Mouse (Mus musculus) MEL (cell line): ENCODE data around the gene Sde2. TPM values are rescaled to one million over a fixed set of nuclear protein-coding genes. Genes with fewer than 3 reads are reported as not detected.
A peak's percentile ranks its signal among the peaks of the same experiment; 100 is the strongest.

Experiments used
- DNase-seq: peaks from one replicate; pipeline ENCODE4 v3.0.0; 2011; ENCODE audit warnings: low read depth, low spot score
- H3K27ac ChIP-seq: 2 replicates; pipeline ENCODE4 v1.5.1; 2012; ENCODE audit warnings: low read depth, mild to moderate bottlenecking, control low read depth, low read length, moderate library complexity; ENCODE audit not compliant: control insufficient read depth
- H3K27me3 ChIP-seq, 2 experiments: fragments of 150-350 bp in 1 of 2; sonication (generic) in 1 of 2; 2 replicates each; pipeline ENCODE4 v1.6.1; 2012; ENCODE audit warnings: low read length in 2 of 2, mild to moderate bottlenecking in 2 of 2, improper control_type of control experiment in 1 of 2, moderate library complexity in 1 of 2; ENCODE audit not compliant: insufficient read depth in 2 of 2, control insufficient read depth in 1 of 2
- H3K36me3 ChIP-seq, 2 experiments: 2 replicates each; pipeline ENCODE4 v1.6.1; 2012 to 2014; ENCODE audit warnings: low read length in 2 of 2, improper control_type of control experiment in 1 of 2, inconsistent platforms in 1 of 2, mild to moderate bottlenecking in 1 of 2; ENCODE audit not compliant: insufficient read depth in 2 of 2, control insufficient read depth in 1 of 2
- H3K4me1 ChIP-seq, 2 experiments: fragments of 150-350 bp in 1 of 2; sonication (generic) in 1 of 2; 2 replicates each; pipeline ENCODE4 v1.6.1; 2012; ENCODE audit warnings: low read length in 2 of 2, improper control_type of control experiment in 1 of 2, mild to moderate bottlenecking in 1 of 2; ENCODE audit not compliant: insufficient read depth in 2 of 2, control insufficient read depth in 1 of 2
- H3K4me3 ChIP-seq, 2 experiments: fragments of 150-350 bp in 1 of 2; sonication (generic) in 1 of 2; 2 replicates each; pipeline ENCODE4 v1.5.1; 2012; ENCODE audit warnings: low read depth in 2 of 2, low read length in 2 of 2, mild to moderate bottlenecking in 2 of 2, moderate library complexity in 2 of 2, control low read depth in 1 of 2, improper control_type of control experiment in 1 of 2; ENCODE audit not compliant: control insufficient read depth in 1 of 2, insufficient read depth in 1 of 2
- H3K79me2 ChIP-seq: 2 replicates; pipeline ENCODE4 v1.6.1; 2012; ENCODE audit warnings: mild to moderate bottlenecking, low read length, moderate library complexity; ENCODE audit not compliant: control insufficient read depth, poor library complexity, insufficient read depth
- H3K9ac ChIP-seq: 2 replicates; pipeline ENCODE4 v1.6.1; 2012; ENCODE audit warnings: low read depth, mild to moderate bottlenecking, control low read depth, low read length, moderate library complexity; ENCODE audit not compliant: control insufficient read depth, poor library complexity, severe bottlenecking
- H3K9me3 ChIP-seq: fragments of 150-350 bp; sonication (generic); replicated peaks from 2 replicates; pipeline ENCODE4 v1.6.1; 2012; ENCODE audit warnings: mild to moderate bottlenecking, low read length, improper control_type of control experiment, moderate library complexity; ENCODE audit not compliant: insufficient read depth
- CHD2 ChIP-seq: IDR thresholded peaks from 2 replicates; pipeline ENCODE4 v1.6.1; 2011; ENCODE audit warnings: low read length, improper control_type of control experiment
- ELF1 ChIP-seq: IDR thresholded peaks from 2 replicates; pipeline ENCODE4 v1.6.1; 2014; ENCODE audit warnings: low read depth, mild to moderate bottlenecking, inconsistent platforms, low read length, improper control_type of control experiment, moderate library complexity
- EP300 ChIP-seq, 2 experiments: IDR thresholded peaks; 2 replicates each; pipeline ENCODE4 v1.6.1; 2011; ENCODE audit warnings: improper control_type of control experiment in 2 of 2, low read length in 2 of 2, low read depth in 1 of 2, mild to moderate bottlenecking in 1 of 2
- ETS1 ChIP-seq: IDR thresholded peaks from 2 replicates; pipeline ENCODE4 v1.6.1; 2012; ENCODE audit warnings: low read depth, mild to moderate bottlenecking, inconsistent platforms, low read length, improper control_type of control experiment, moderate library complexity
- GABPA ChIP-seq: IDR thresholded peaks from 2 replicates; pipeline ENCODE4 v1.6.1; 2012; ENCODE audit warnings: low read depth, mild to moderate bottlenecking, inconsistent platforms, low read length, improper control_type of control experiment, moderate library complexity
- GATA1 ChIP-seq: IDR thresholded peaks from 2 replicates; pipeline ENCODE4 v1.6.1; 2011; ENCODE audit warnings: low read depth, low read length, improper control_type of control experiment
- HCFC1 ChIP-seq: IDR thresholded peaks from 2 replicates; pipeline ENCODE4 v1.6.1; 2012; ENCODE audit warnings: low read depth, mild to moderate bottlenecking, inconsistent platforms, low read length, improper control_type of control experiment, moderate library complexity
- JUND ChIP-seq: IDR thresholded peaks from 2 replicates; pipeline ENCODE4 v1.6.1; 2011; ENCODE audit warnings: low read depth, mild to moderate bottlenecking, improper control_type of control experiment, low read length
- MAX ChIP-seq: IDR thresholded peaks from 2 replicates; pipeline ENCODE4 v1.6.1; 2011; ENCODE audit warnings: low read length, improper control_type of control experiment
- MAZ ChIP-seq: IDR thresholded peaks from 2 replicates; pipeline ENCODE4 v1.6.1; 2012; ENCODE audit warnings: low read depth, mild to moderate bottlenecking, inconsistent platforms, low read length, improper control_type of control experiment
- MYB ChIP-seq: IDR thresholded peaks from 2 replicates; pipeline ENCODE4 v1.6.1; 2011; ENCODE audit warnings: mild to moderate bottlenecking, low read depth, low read length, improper control_type of control experiment
- MYC ChIP-seq: IDR thresholded peaks from 2 replicates; pipeline ENCODE4 v1.6.1; 2011; ENCODE audit warnings: low read depth, mild to moderate bottlenecking, low read length, improper control_type of control experiment, moderate library complexity
- NRF1 ChIP-seq: IDR thresholded peaks from 2 replicates; pipeline ENCODE4 v1.6.1; 2014; ENCODE audit warnings: low read depth, mild to moderate bottlenecking, inconsistent platforms, low read length, improper control_type of control experiment, moderate library complexity; ENCODE audit not compliant: poor library complexity, insufficient read depth, severe bottlenecking
- POLR2A ChIP-seq, 2 experiments: IDR thresholded peaks; 2 replicates each; pipeline ENCODE4 v1.6.1; 2011 to 2012; ENCODE audit warnings: low read length in 2 of 2, mild to moderate bottlenecking in 2 of 2, control low read depth in 1 of 2, improper control_type of control experiment in 1 of 2, low read depth in 1 of 2, moderate library complexity in 1 of 2; ENCODE audit not compliant: control insufficient read depth in 1 of 2, insufficient read depth in 1 of 2, poor library complexity in 1 of 2
- RCOR1 ChIP-seq: IDR thresholded peaks from 2 replicates; pipeline ENCODE4 v1.6.1; 2012; ENCODE audit warnings: low read depth, mild to moderate bottlenecking, inconsistent platforms, low read length, improper control_type of control experiment
- SIN3A ChIP-seq: IDR thresholded peaks from 2 replicates; pipeline ENCODE4 v1.6.1; 2012; ENCODE audit warnings: low read length, improper control_type of control experiment, inconsistent platforms
- SMC3 ChIP-seq: IDR thresholded peaks from 2 replicates; pipeline ENCODE4 v1.6.1; 2011; ENCODE audit warnings: low read depth, low read length, improper control_type of control experiment
- TAL1 ChIP-seq: IDR thresholded peaks from 2 replicates; pipeline ENCODE4 v1.6.1; 2012; ENCODE audit warnings: mild to moderate bottlenecking, inconsistent platforms, low read length, moderate library complexity, mixed read lengths
- TBP ChIP-seq: IDR thresholded peaks from 2 replicates; pipeline ENCODE4 v1.8.0; 2011; ENCODE audit warnings: low read depth, low read length, improper control_type of control experiment
- TCF12 ChIP-seq: IDR thresholded peaks from 2 replicates; pipeline ENCODE4 v1.6.1; 2014; ENCODE audit warnings: low read depth, mild to moderate bottlenecking, inconsistent platforms, low read length, improper control_type of control experiment, moderate library complexity
- UBTF ChIP-seq: IDR thresholded peaks from 2 replicates; pipeline ENCODE4 v1.6.1; 2012; ENCODE audit warnings: low read depth, mild to moderate bottlenecking, inconsistent platforms, low read length, improper control_type of control experiment, moderate library complexity, borderline replicate concordance; ENCODE audit not compliant: insufficient read depth
- USF2 ChIP-seq, 2 experiments: IDR thresholded peaks; 2 replicates each; pipeline ENCODE4 v1.6.1; 2011 to 2012; ENCODE audit warnings: improper control_type of control experiment in 2 of 2, low read length in 2 of 2, borderline replicate concordance in 1 of 2, inconsistent platforms in 1 of 2, low read depth in 1 of 2, mild to moderate bottlenecking in 1 of 2; ENCODE audit not compliant: insufficient read depth in 1 of 2
- polyA plus RNA-seq, 2 experiments: library from polyadenylated mRNA; stranded (reverse) in 1 of 2; unstranded in 1 of 2; fragments of >175 nt in 1 of 2; fragments of >200 nt in 1 of 2; gene quantifications; 2 replicates each; pipeline versions ENCODE4 v1.2.1 to v1.2.4; 2012; ENCODE audit warnings: low replicate concordance in 2 of 2, low read depth in 1 of 2; ENCODE audit not compliant: insufficient read length in 2 of 2, insufficient read depth in 1 of 2, missing spikeins in 1 of 2
- total RNA-seq: library from RNA; depleted of rRNA; stranded (reverse); fragments of 300-350 nt; gene quantifications from 2 replicates; pipeline ENCODE4 v1.2.3, GENCODE M21; 2012

Sde2 gene
- total and polyA plus RNA-seq, 3 experiments, result 35.5 to 48.0 TPM; not detected in 1

DNA sequence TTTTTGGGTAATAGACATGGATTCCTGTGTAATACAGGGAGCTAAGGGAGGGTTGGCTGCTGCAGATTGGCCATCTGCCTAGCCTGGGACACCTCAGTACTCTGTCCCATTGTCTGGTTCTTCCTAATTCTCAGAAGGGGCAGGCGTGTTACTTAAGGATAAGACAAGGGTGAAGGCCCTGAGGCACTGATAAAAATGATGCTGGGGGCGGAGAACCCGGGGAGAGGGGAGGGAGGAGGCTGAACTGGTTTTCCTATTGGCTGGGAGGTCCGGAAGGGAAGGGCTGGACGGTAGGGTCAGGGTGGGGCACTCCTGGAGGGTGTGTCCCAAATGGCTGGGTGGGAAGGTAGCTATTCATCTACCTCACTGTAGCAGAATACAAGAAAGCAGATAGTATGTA, 52.0 kb downstream of the Sde2 start:
- H3K79me2 ChIP-seq, result peaks cover 23% of the 10 kb centered on the region
- TF ChIP-seq EP300 (IDR thresholded peaks at IDR 0.05; ENCODE audit: low read depth in 1 of 2, low read length in 2 of 2), result peak; percentile 81 to 94
- peak; percentile 50; the same call in 1 of the 2 replicates for TF ChIP-seq RCOR1
- peak; percentile 93 for TF ChIP-seq GATA1
- TF ChIP-seq TBP, result peak; percentile 62; the same call in 1 of the 2 replicates
- TF ChIP-seq POLR2A (IDR thresholded peaks at IDR 0.05; ENCODE audit: control insufficient read depth in 1 of 2, insufficient read depth in 1 of 2, low read depth in 1 of 2, low read length in 2 of 2, poor library complexity in 1 of 2), result peak in 1 of 2 experiments; percentile 54; a peak in 1 of 4 replicates
- TF ChIP-seq TCF12, result peak; percentile 94
- peak; percentile 56 for TF ChIP-seq SIN3A
- peak; percentile 95 for TF ChIP-seq TAL1
- peak; percentile 53; the same call in 1 of the 2 replicates for TF ChIP-seq MYC
- TF ChIP-seq NRF1, result no peak
- no peak for TF ChIP-seq GABPA
- TF ChIP-seq USF2 (IDR thresholded peaks at IDR 0.05; ENCODE audit: borderline replicate concordance in 1 of 2, insufficient read depth in 1 of 2, low read depth in 1 of 2, low read length in 2 of 2), result no peak
- TF ChIP-seq MAZ, result peak; percentile 46; the same call in 1 of the 2 replicates
- no peak for TF ChIP-seq CHD2
- TF ChIP-seq ELF1, result peak; percentile 43; the same call in 1 of the 2 replicates
- TF ChIP-seq MAX, result no peak
- TF ChIP-seq UBTF, result no peak
- TF ChIP-seq SMC3, result no peak
- no peak for TF ChIP-seq JUND
- 0 out of 2 replicates have a peak, but pooled peaks have one; percentile 15 for TF ChIP-seq HCFC1
- peak; percentile 48 for TF ChIP-seq ETS1
- TF ChIP-seq MYB, result 0 out of 2 replicates have a peak, but pooled peaks have one; percentile 18
- peaks cover 2 to 32% of the 10 kb centered on the region in 2 experiments for H3K4me1 ChIP-seq
- no peaks in the 10 kb centered on the region for H3K9me3 ChIP-seq
- peaks cover 0 to 30% of the 10 kb centered on the region in 2 experiments; a peak in 2 of 4 replicates for H3K36me3 ChIP-seq
- H3K4me3 ChIP-seq, result no peak overlapping the region
- H3K27me3 ChIP-seq, result no peaks in the 10 kb centered on the region
- peak overlapping the region; percentile 95 for H3K27ac ChIP-seq
- DNase-seq, result peak; percentile 95
- no peak overlapping the region for H3K9ac ChIP-seq

DNA sequence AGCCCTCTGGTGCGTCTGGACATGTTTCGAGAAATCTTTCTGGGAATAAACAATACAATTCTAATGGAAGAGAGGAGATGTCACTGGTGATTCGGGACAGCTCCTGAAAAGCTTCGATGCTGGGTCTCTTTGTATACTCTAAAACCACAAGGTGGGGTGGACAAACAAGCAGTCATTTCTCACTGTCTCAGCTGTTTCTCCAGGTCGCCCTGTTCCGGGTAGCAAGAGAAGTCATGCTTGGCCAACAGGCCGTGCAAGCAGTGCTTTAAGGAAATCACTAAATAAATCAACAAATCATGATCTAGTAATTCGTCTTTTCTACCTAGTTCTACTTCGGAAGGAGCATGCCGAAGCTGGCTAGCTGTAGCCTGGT, 52.7 kb downstream of the Sde2 start:
- Histone ChIP-seq H3K27me3 (no peaks in the 10 kb centered on the region), H3K79me2 (peaks cover 23% of the 10 kb centered on the region), H3K27ac (peak overlapping the region; percentile 95), H3K9me3 (no peaks in the 10 kb centered on the region), H3K36me3 (peaks cover 0 to 30% of the 10 kb centered on the region in 2 experiments; a peak in 2 of 4 replicates), H3K4me3 (peak overlapping the region; percentile 67 to 74), H3K9ac (peak overlapping the region; percentile 77), H3K4me1 (peaks cover 2 to 32% of the 10 kb centered on the region in 2 experiments)
- TF ChIP-seq ELF1 (0 out of 2 replicates have a peak, but pooled peaks have one; percentile 41), NRF1 (no peak)
- DNase-seq, result no peak
